Mouse (Mus musculus) liver, adult 2 months (tissue): ENCODE results near the gene Lpin3.

Experiments used
- CTCF ChIP-seq: fragments of 200-500 bp; IDR thresholded peaks from 2 replicates; pipeline ENCODE4 v1.5.1; 2011; ENCODE audit warnings: low read depth, low read length, control low read depth
- POLR2A ChIP-seq: fragments of 200-500 bp; IDR thresholded peaks from 2 replicates; pipeline ENCODE4 v1.6.1; 2011; ENCODE audit warnings: low read length, control low read depth; ENCODE audit not compliant: insufficient read depth; ENCODE audit errors: extremely low read depth

- TF ChIP-seq CTCF = no peak
- TF ChIP-seq POLR2A = no peak
Measured at GRCm38 (mm10) chr2:160953131-160953873, 72.8 kb downstream of the Lpin3 start.
